Mouse (Mus musculus) R1 (cell line): ENCODE data around the gene Arhgap28.

Source experiments
- DNase-seq: peaks from one replicate; pipeline ENCODE4 v3.0.0-alpha.2; 2018; ENCODE audit warnings: low read depth, low spot score

Arhgap28 gene

GRCm38 (mm10) chr17:67993371-67994045, 10.4 kb downstream of the Arhgap28 start:
- no peak for DNase-seq

DNA sequence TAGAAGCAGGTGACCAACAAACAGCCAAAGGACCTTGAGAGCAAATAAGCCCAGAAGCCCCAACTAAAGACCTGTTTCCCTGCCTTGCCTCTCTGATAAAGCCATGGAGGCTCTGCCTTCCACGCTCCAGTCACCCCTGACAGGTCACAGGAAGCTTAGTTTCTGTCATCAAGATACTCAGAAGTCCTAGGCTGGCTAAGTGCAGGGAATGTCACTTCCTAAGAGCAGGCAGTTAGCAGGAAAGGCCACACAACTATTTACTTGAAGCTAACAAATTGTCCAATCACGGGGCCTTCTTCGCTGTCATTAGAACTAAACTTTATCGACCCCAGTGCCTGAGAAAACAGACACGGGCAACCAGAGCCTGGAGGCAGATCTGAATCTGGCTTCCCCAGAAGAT, 14.2 kb downstream of the Arhgap28 start:
- no peak for DNase-seq

DNA sequence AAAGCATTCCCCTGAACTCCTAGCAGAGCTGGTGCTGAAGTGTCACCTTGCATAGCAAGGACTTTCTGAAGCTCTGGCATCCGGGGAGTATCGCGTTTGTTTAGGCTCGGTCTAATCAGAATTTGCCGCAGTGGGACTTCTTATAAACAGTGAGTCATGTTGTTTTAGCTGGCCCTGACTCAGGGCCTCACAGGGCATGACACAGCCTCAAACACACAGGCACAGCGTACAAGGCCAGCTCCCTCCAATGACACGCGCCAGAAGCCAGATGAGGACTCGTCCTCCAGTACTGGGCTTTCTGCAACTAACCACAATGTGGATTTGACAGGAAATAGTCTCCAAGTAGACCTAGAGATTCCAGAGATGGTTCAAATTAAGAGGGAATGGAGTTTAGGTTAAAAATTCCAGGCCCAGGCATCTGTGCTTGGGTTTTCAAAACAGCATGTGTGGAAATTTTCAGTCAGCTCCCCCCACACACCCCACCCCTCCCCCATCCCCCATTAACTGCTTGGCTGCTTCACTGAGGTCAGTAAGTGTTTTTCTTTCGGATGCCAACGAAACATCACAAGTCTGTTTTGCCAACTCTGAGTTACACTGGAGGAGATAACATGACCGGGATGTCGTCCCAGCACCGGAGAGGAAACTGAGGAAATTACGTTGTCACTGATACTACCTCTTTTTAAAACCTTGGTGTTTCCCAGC, 14.8 kb downstream of the Arhgap28 start:
- DNase-seq, result peak; percentile 61

GRCm38 (mm10) chr17:67985532-67985931, 18.4 kb downstream of the Arhgap28 start:
- DNase-seq, result no peak

DNA sequence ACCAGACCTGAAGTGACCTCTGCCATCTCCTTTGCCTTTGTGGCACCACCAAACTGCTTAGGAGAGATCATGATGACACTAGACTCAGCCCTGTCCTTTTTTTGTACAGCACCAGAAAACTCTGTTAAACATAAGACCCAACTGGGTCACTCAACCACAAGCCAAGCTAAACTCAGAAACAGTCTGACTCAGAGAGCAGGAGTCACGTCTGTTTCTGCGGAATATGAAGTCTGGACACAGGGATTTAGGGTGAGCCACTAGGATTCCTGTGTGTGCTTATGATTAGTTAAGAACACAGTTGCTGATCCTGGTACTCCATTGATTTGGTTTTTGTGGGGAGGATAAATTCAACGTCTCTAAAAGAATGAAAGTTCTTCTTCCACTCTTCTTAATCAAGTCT, 23.3 kb downstream of the Arhgap28 start:
- no peak for DNase-seq

GRCm38 (mm10) chr17:67979248-67979647, 24.7 kb downstream of the Arhgap28 start:
- DNase-seq, result no peak

DNA sequence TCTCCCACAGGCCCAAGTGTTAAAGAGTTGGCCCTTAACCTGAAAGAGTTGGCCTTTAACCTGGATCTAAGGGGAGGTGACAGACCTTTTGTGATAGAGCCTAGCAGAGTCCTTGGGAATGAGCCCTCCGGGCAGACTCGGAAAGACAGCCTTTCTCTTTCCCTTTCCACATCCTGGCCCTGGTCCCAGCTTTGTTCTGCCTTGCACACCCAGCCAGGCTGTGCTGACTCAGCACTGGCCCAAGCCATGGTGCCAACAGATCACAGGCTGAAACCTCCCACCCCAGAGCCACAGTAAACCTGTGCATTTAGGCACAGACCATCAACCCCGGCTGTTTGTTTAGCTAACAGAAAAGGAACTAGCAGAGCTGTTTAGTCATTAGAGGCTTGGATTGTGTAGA, 25.1 kb downstream of the Arhgap28 start:
- DNase-seq, result peak; percentile 9

DNA sequence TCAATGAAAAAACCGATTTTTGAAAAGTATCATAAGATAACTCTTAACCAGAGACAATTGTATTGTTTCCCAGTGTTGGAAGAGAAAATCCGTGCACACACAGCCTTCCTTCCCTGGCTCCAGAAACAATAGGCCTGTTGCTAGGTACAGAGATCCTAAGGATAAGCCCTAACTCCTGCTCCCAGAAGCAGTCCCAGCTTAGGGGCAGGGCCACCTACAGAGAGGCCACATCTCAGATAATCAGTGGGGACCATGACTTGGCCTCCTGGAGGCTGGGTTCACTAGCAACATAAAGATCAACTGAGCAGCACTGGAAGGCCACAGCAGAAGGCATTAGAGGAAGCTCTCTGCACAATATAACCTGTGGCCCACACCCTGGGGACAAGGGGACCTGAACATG, 27.5 kb downstream of the Arhgap28 start:
- DNase-seq, result no peak

GRCm38 (mm10) chr17:67976027-67976426, 27.9 kb downstream of the Arhgap28 start:
- DNase-seq, result no peak

- no peak for DNase-seq
Observed at GRCm38 (mm10) chr17:67974679-67975078, 29.2 kb downstream of the Arhgap28 start.

DNA sequence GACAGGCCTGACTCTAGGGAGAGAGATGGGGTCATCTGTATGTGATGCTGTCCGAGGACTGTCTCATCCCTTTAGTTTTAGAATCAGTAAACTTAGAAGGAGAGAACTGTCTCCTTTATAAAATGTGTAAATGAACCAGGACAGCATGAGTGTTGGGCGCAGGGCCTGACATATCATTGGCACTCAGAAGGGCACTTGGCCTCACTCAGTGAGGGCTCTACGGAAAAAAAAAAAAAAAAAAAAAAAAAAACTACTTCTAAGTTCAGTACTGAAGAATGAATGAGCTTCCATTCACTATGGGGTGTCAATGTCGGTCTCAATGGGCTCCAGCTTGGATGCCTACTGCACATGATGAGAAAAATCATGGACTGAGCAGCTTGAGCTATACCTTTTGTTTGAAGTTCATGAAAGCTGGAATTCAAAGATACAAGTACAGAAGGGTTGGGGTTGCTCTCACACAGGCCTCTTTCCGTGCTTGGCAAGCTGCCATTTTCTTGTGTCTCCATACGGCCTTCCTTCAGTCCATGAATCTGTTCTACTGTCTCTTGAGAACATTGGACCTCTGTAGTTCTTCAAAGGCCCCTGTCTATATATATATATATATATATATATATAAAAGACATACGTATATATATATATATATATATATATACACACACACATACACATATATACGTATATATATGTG, 36.9 kb downstream of the Arhgap28 start:
- no peak for DNase-seq

DNA sequence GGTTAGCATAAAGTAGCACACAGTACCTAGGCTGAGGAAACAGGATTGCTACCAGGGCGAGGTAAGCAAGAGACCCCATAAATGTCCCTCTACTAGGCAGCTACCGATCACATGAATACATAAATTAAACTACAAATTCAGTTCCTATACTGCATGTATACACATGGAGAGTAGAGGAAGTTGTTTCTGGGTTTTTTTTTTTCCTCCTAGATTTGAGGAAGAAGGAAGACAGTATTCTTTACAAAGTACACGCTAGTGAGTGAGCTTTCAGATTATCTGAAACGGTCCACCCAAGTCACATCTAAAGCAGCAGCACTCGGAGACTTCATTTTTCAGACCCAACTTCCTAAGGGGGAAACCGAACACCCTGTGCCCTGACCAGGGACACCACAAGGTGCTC, 41.1 kb downstream of the Arhgap28 start:
- DNase-seq, result no peak

DNA sequence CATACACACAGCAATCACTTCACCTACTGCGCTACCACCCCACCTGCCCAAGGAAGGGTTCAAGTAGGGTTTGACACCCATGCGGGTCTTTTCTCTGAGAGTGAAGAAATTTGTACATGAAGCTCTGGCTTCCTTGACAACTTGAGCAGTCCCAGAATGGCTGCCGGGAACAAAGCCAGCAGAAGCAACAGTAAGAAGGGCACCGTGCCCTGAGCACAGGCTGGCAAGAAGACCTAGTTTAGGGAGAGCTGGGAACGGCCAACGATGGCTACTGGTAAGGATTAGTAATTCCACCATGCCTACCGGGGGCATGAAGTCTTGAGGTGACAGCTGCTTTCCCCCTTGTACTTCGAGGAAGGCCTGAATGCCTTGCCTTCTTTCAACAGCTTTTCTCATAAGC, 41.9 kb downstream of the Arhgap28 start:
- no peak for DNase-seq

DNA sequence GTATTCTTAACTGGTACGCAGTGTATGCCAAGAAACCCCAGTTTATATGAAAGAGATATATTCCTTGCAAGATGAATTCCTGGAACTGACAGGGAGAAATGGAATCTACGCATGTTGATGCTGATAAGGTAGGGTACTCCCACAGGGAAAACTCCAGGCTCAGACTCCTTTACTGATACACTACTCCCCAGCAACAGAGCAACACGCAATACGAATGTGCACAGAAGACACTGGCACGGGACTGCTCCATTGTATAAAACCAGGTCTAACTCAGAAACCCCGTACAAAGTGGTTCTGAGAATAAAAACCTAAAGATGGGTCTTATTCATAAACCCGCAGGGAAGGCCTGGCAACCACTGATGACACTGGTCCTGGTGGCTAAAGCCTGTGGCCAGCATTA, 45.0 kb downstream of the Arhgap28 start:
- no peak for DNase-seq

DNA sequence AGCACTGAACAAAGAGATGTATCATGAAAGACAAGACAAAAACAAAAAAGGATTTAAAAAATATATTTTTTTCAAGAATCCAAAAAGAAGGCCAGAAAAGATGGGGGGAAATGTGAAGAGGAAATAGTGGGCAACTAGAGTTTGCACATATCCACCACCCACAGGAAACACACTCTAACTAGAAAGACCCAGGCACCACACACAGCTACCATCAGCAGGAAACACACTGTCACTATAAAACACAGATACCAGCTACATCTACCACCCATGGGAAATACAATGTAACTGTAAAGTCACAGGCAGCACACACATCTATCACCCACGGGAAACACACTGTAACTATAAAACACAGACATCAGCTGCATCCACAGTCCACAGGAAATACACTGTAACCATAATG, 46.3 kb downstream of the Arhgap28 start:
- no peak for DNase-seq

- DNase-seq, result no peak
Observed at GRCm38 (mm10) chr17:67955876-67956690, 47.8 kb downstream of the Arhgap28 start.

GRCm38 (mm10) chr17:67954961-67955360, 49.0 kb downstream of the Arhgap28 start:
- no peak for DNase-seq

DNA sequence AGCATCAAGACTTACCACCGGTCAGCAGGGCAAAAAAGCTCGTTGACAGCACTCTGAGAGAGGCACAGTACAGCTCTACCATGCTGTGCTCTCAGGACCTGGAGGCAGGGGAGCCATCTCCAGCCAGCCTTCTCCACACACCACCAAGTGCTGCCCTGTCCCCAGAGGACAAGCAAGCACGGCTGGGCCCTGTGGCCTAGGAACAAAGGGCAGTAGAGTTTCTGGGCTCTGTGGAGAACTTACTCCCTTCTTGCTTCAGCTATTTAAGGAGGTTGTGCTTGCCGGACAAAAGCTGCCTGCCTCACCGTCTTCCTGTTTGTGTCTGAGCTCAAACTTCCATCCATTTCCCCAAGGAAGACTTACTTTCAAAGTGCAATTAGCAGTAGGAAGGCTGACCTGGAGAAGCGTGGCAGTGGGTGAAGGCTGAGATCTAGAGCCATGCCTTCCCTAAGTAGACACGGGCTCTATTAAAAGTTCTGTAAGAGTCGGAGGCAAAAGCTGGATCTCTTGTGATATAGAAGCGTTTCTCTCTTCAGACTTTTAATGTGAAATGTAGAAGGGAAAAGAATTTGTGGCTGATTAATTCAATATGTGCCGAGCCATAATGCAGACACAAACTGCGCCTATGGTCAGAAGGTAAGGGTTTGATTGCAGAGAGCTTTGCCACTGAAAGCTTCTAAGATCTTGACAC, 53.3 kb downstream of the Arhgap28 start:
- DNase-seq, result no peak

DNA sequence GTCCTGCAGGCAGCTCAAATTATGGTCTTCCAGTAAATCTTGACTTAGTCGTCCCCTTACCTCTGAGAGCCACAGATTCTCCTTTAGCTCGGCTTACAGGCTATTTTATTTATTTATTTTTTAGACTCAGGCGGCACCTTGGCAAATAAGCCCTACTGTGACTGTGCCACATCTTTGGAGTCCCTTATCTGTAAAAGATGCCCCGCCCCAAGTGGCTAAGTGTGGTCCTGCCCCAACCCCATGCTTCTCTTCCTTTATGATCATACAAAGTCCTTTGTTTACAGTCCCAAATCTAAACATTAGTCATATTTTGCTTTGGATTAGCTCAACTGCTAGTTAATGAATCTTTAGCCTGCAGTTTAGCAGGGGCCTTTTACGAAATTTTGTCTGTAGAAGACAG, 55.3 kb downstream of the Arhgap28 start:
- no peak for DNase-seq

DNA sequence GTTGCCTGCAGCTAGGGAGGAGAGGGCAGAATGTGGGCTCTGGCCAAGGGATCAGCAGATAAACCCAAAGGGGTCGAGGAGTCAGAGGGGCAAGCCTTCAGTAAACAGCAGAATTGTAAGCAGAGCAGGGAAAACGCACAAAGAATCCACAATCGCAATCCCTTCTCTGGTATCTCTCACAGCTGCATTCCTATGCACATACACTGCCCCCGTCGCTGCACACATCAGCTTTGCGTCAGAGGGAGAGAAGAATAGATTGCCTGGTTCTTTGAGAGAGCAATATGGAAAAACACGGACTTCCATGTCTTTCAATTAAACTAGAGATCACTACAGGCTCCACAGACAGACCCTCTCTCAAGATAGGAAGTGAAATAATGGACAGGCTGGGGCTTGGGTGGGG, 58.5 kb downstream of the Arhgap28 start:
- DNase-seq, result peak; percentile 31

DNA sequence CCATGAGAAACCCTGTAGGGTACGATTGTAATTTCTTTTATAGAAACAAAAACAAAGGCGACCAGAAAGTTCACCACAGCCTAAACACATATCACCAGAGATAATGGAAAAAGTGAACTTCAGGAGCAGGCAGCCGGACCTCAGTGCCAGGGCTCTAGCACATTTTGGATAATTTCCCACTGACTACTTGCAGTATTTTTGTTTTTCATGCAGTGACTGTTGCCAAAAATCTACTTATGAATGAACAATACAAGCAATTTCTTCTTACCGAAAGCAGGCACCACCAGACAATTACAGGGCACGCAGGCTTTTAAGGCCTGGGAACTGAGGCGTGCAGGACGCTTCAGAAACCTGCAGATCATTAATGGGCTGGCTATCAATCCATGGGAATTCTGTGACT, 59.7 kb downstream of the Arhgap28 start:
- DNase-seq, result no peak
